Mouse (Mus musculus) heart, postnatal 25 days (tissue): Measurements from ENCODE around the gene Rtbdn. TPM values are rescaled to one million over a fixed set of nuclear protein-coding genes. Genes with fewer than 3 reads are reported as not detected.

ENCODE experiments used
- DNase-seq: peaks from one replicate; pipeline ENCODE4 v3.0.0; 2022; ENCODE audit warnings: low spot score
- intact Hi-C: fragments of 180-260 bp; cut with DNase I; formaldehyde crosslinking; loops from one replicate; pipeline ENCODE4 v1.15.1; 2025
- microRNA-seq: library from miRNA; unstranded; fragments of <30 nt; microRNA quantifications from one replicate; pipeline ENCODE4 v1.2.0, GENCODE M21; 2022
- total RNA-seq, 2 experiments: library from RNA; stranded (reverse); gene quantifications; 2 replicates each; pipeline ENCODE4 v1.2.3; 2021

Rtbdn gene
- total RNA-seq, 2 experiments from 2014 or later: not detected

DNA sequence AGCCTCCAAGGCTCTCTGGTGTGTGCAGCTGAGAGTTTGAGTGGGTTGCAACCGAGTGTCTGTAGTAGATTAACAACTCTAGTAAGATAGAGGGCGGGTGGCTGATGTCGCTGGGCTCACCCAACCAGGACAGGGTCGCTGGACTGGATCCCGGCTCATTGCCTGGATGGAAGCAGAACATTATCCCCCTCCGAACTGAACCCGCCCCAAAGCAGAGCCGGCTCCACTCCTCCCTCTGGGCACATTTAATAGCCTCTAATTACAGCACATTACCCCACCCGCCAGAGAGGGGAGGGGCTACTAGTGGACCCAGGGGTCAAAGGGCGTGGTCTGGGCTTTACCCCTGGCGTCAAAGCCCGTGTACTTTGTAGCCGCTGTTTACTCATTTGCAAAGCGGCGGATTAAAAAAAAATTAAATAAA, 42.5 kb downstream of the Rtbdn start:
- intact Hi-C loops: no loop called here
- DNase-seq: peak; percentile 66

DNA sequence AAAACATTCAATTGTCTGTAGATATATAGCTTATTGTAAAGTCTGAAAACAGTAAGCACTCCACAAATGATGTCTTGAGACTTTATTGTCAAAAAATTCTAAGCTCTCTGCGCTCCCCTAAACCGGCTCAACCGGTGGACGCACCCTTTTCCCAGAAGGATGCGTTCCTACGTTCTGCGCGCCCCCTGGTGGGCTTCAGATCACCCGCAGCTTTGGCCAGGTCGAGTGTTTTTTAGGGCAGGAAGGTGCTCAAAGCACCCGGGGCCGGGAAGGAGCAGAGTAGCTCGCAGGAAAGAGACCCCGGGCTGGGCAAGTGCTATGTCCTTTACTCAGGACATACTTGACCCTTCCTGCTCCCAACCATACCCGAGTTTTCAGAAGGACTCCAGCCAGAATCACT, 43.0 kb downstream of the Rtbdn start:
- intact Hi-C loops: loop anchor here (1.0 to 5.0 kb wide), 2 partner anchors 15 to 78 kb away; no protein-coding TSS in a partner anchor
- peak; percentile 86 for DNase-seq

DNA sequence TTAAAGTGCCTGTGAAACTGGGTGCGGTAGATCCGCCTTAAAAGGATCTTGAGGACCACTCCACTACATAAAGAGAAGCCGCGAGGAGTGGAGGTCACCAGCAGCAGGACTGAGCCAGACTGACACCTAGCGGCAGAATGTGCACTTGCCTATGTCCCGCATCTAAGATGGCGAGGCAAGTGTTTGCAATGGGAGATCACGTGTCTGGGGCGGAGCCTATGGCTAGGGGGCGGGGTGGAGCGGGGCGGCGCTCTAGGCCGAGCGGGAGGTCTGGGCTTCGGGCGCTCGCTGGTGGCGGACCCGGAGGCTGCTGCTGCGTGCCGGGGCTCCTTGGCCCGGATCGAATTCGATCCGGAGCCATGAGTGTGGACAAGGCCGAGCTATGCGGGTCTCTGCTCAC, 43.6 kb downstream of the Rtbdn start, which contains the start of gene Hook2:
TSS of gene Hook2 (plus strand) at position 255 of the 400 bp plus-strand sequence.
- intact Hi-C loops: loop anchor here (1.0 to 5.0 kb wide), 2 partner anchors 15 to 78 kb away; no protein-coding TSS in a partner anchor
- DNase-seq: peak; percentile 93

DNA sequence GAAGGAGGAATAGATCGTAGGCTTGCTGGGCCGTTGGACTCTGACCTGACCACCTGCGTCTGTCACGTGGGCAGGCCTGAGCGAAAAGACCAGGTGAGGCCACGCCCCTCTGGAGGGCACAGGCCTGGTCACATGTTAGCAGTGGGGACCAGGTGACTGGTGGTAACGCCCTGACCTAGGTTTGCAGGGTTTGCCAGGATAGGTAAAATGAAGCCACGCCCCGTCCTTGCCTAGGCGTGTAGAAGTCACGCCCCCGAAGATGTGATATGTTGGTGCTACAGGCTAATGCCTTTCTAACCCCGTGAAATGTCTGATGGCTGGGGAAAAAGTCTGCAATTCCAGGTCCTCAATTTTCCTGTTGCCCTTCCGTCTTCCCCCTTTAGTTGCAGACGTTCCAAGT, 44.0 kb downstream of the Rtbdn start:
- intact Hi-C loops: loop anchor here (1.0 to 5.0 kb wide), 2 partner anchors 16 to 79 kb away; no protein-coding TSS in a partner anchor
- no peak for DNase-seq

DNA sequence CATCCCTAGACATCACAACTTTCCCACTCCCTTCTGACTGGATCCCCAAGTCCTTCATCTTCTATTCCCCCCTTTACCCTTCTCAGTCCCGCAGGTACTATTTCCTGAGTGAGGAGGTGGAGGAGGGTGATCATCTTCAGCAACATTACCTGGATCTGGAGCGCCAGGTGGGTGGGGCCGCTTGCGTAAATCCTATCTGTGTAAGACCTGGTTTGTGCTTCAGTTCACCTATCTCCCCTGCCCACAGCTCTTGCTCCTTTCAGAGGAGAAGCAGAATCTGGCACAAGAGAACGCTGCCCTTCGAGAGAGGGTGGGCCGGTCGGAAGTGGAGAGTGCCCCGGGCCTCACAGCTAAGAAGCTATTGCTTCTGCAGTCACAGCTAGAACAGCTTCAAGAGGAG, 47.6 kb downstream of the Rtbdn start:
- no peak for DNase-seq
- intact Hi-C loops: loop anchor here (5.0 kb wide), 1 partner anchor 82 kb away; no protein-coding TSS in a partner anchor

DNA sequence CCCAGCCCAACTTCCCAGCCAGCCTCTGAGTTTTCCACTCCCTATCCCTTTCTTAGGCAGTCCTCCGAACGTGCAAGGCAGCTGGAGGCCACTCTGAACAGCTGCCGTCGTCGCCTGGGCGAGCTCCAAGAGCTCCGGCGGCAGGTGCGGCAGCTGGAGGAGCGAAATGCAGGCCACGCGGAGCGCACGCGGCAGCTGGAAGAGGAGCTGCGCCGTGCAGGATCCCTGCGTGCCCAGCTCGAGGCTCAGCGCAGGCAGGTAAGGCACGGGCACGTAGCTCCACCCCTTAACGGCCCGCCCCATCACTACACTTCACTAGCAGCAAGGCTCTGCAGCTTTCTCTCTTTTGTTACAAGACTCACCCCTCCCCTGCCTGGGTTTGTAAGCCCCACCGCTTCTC, 48.9 kb downstream of the Rtbdn start:
- no peak for DNase-seq
- intact Hi-C loops: loop anchor here (2.0 to 5.0 kb wide), 2 partner anchors 33 to 67 kb away; no protein-coding TSS in a partner anchor

DNA sequence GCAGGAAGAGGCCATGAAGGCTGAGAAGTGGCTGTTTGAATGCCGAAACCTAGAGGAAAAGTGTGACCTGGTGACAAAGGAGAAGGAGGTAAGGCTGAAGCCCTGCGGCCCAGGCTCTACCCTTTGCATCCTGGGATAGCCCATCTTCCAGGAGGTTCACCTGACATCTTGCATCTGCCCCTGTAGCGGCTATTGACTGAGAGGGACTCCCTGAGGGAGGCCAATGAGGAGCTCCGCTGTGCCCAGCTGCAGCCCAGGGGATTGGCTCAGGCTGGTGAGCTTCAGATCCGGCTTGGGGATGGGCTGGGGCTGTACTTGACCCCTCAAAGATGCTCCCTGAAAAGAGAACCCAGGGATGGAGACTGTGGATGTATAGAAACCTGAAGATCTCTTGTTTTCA, 50.2 kb downstream of the Rtbdn start:
- no peak for DNase-seq
- intact Hi-C loops: loop anchor here (2.0 to 5.0 kb wide), 2 partner anchors 35 to 68 kb away; no protein-coding TSS in a partner anchor

DNA sequence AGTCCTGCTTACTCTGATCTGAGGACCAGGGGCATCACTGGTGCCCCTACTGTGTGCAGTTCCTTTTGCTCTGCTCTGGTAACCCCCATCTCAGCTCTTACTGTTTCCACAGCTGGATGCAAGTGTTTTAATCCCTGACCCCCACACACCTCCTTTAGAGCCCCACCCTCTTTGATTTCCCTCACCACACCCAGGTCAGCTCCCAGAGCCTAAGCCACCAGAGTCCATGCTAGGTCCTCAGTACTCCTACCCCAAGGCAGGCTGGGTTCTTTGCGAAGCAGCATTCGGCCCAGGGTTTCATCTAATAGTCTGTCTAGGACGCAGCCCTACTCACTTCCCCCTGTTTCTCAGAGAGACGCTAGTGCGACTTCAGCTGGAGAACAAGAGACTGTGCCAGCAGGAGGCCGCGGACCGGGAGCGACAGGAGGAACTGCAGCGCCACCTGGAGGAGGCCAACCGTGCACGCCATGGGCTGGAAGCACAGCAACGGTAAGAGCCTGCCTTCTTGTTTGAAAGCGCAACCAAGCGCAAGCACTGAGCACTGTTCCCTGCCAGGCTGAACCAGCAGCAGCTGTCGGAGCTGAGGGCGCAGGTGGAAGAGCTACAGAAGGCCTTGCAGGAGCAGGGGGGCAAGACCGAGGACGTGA, 51.0 kb downstream of the Rtbdn start:
- peak; percentile 69 for DNase-seq
- intact Hi-C loops: loop anchor here (2.0 to 5.0 kb wide), 2 partner anchors 35 to 69 kb away; no protein-coding TSS in a partner anchor

Small RNAs within 50 kb of the gene (microRNA-seq; reads per million reads assigned to microRNA genes)
- not detected for gene Gm24197

Other genes starting within 250 kb of the Rtbdn start
- gene Lyl1, start 245.5 kb upstream of the Rtbdn start, total RNA-seq: 1 to 10 TPM; 4.2 to 4.5 TPM
- under 1 TPM in 1 of 2 experiments, not detected in 1; 0.39 TPM for gene G430095P16Rik, start 224.0 kb upstream of the Rtbdn start, total RNA-seq
- gene Nfix, start 146.6 kb upstream of the Rtbdn start, total RNA-seq: 100 to 1,000 TPM; 287 to 311 TPM
- gene Dand5, start 124.2 kb upstream of the Rtbdn start, total RNA-seq: 10 to 100 TPM in 1 of 2 experiments, 1 to 10 TPM in 1; 9.6 to 10.3 TPM
- 10 to 100 TPM; 28.9 to 30.0 TPM for gene Gadd45gip1, start 115.5 kb upstream of the Rtbdn start, total RNA-seq
- gene Rad23a, start 106.3 kb upstream of the Rtbdn start, total RNA-seq: 10 to 100 TPM; 80.8 to 81.1 TPM
- gene Calr, start 100.1 kb upstream of the Rtbdn start, total RNA-seq: 100 to 1,000 TPM; 365 to 441 TPM
- 10 to 100 TPM; 24.7 to 25.5 TPM for gene Farsa, start 90.0 kb upstream of the Rtbdn start, total RNA-seq
- gene Syce2, start 74.9 kb upstream of the Rtbdn start, total RNA-seq: 1 to 10 TPM; 2.3 to 3.0 TPM
- gene Gcdh, start 53.1 kb upstream of the Rtbdn start, total RNA-seq: 10 to 100 TPM; 63.1 to 68.2 TPM
- gene Klf1, start 45.1 kb upstream of the Rtbdn start, total RNA-seq: not detected
- 1 to 10 TPM; 7.7 to 7.9 TPM for gene Dnase2a, start 38.4 kb upstream of the Rtbdn start, total RNA-seq
- under 1 TPM; 0.08 to 0.14 TPM for gene Mast1, start 9.6 kb upstream of the Rtbdn start, total RNA-seq
- not detected for gene Gm49661, start 22.4 kb downstream of the Rtbdn start, total RNA-seq
- 100 to 1,000 TPM; 650 to 659 TPM for gene Prdx2, start 22.6 kb downstream of the Rtbdn start, total RNA-seq
- gene Rnaseh2a, start 22.8 kb downstream of the Rtbdn start, total RNA-seq: 10 to 100 TPM; 45.2 to 48.2 TPM
- 10 to 100 TPM; 13.8 to 17.2 TPM for gene Junb, start 31.7 kb downstream of the Rtbdn start, total RNA-seq
- 1 to 10 TPM; 2.0 to 2.1 TPM for gene Hook2, start 43.6 kb downstream of the Rtbdn start, total RNA-seq
- gene Best2, start 67.5 kb downstream of the Rtbdn start, total RNA-seq: not detected
- gene Asna1, start 78.3 kb downstream of the Rtbdn start, total RNA-seq: 10 to 100 TPM; 65.0 to 67.4 TPM
- 10 to 100 TPM; 82.7 to 88.7 TPM for gene Trir, start 79.8 kb downstream of the Rtbdn start, total RNA-seq
- 10 to 100 TPM; 28.0 to 28.7 TPM for gene Tnpo2, start 89.9 kb downstream of the Rtbdn start, total RNA-seq
- gene Fbxw9, start 113.1 kb downstream of the Rtbdn start, total RNA-seq: 1 to 10 TPM; 3.5 to 4.6 TPM
- gene Gm5741, start 121.0 kb downstream of the Rtbdn start, total RNA-seq: not detected
- gene Dhps, start 124.8 kb downstream of the Rtbdn start, total RNA-seq: 10 to 100 TPM; 26.4 to 26.5 TPM
- 10 to 100 TPM; 39.4 to 43.1 TPM for gene Wdr83os, start 133.7 kb downstream of the Rtbdn start, total RNA-seq
- gene Wdr83, start 134.3 kb downstream of the Rtbdn start, total RNA-seq: 10 to 100 TPM; 31.8 to 35.3 TPM
- 10 to 100 TPM; 24.7 to 26.5 TPM for gene Man2b1, start 136.3 kb downstream of the Rtbdn start, total RNA-seq
- 1 to 10 TPM; 2.1 to 2.6 TPM for gene Zfp791, start 176.1 kb downstream of the Rtbdn start, total RNA-seq
- gene Cks1brt, start 204.9 kb downstream of the Rtbdn start, total RNA-seq: not detected